Mouse (Mus musculus): Measurements from ENCODE around the gene Rp9. TPM values are rescaled to one million over a fixed set of nuclear protein-coding genes. Genes with fewer than 3 reads are reported as not detected.

Rp9 gene
- 79.5 and 81.0 TPM in 2 replicates for polyA plus RNA-seq (2015; fragmentation: Nextera tagmentation; extraction: Ambion mirVana)

- Histone ChIP-seq H3K4me3 (replicated peaks) (peak within 1 kb of the TSS; percentile 91), H3K27ac (peak within 1 kb of the TSS; percentile 87; the same call in 1 of the 2 replicates), H3K4me2 (peak within 1 kb of the TSS; percentile 66), H3K27me3 (replicated peaks) (no peaks in the 10 kb centered on the region), H3K4me1 (no peaks in the 10 kb centered on the region; the same call in 1 of the 2 replicates), H3K9ac (no peak within 1 kb of the TSS; the same call in 1 of the 2 replicates), H3K9me3 (no peaks in the 10 kb centered on the region), H3K36me3 (peaks cover 3% of the 10 kb centered on the region; the same call in 1 of the 2 replicates)
- WGBS = 86% methylated on average over 3 of the region's 3 CpGs
- no peak for ATAC-seq (ENCODE audit: insufficient read depth, low FRiP score, low read depth)
Measured at GRCm38 (mm10) chr9:22469643-22470042, at the start of gene Rp9. TSS of gene Rp9 (minus strand) at chr9:22469743.

- H3K27me3 ChIP-seq (replicated peaks) = no peaks in the 10 kb centered on the region
- no peak overlapping the region for H3K4me3 ChIP-seq (replicated peaks)
- H3K9ac ChIP-seq = no peak overlapping the region
- no peaks in the 10 kb centered on the region for H3K4me1 ChIP-seq
- ATAC-seq (ENCODE audit: insufficient read depth, low FRiP score, low read depth) = no peak
- no peaks in the 10 kb centered on the region for H3K36me3 ChIP-seq
- WGBS = 85% methylated on average over 3 of the region's 3 CpGs
- H3K27ac ChIP-seq = no peak overlapping the region
- H3K4me2 ChIP-seq = no peak overlapping the region
- no peaks in the 10 kb centered on the region for H3K9me3 ChIP-seq
Measured at GRCm38 (mm10) chr9:22518394-22519041, 49.0 kb upstream of the Rp9 start.

- WGBS = 80% methylated on average over 4 of the region's 4 CpGs
- no peak overlapping the region for H3K4me2 ChIP-seq
- no peak for ATAC-seq (ENCODE audit: insufficient read depth, low FRiP score, low read depth)
- no peak overlapping the region for H3K9ac ChIP-seq
- H3K9me3 ChIP-seq = no peaks in the 10 kb centered on the region
- no peaks in the 10 kb centered on the region for H3K4me1 ChIP-seq
- no peaks in the 10 kb centered on the region for H3K27me3 ChIP-seq (replicated peaks)
- no peak overlapping the region for H3K4me3 ChIP-seq (replicated peaks)
- H3K36me3 ChIP-seq = no peaks in the 10 kb centered on the region
- no peak overlapping the region for H3K27ac ChIP-seq
Measured at GRCm38 (mm10) chr9:22515076-22515475, 45.5 kb upstream of the Rp9 start.

- no peaks in the 10 kb centered on the region for H3K27me3 ChIP-seq (replicated peaks)
- no peak overlapping the region for H3K27ac ChIP-seq
- no peaks in the 10 kb centered on the region for H3K9me3 ChIP-seq
- H3K4me3 ChIP-seq (replicated peaks) = no peak overlapping the region
- no peak overlapping the region for H3K9ac ChIP-seq
- H3K4me2 ChIP-seq = no peak overlapping the region
- no peaks in the 10 kb centered on the region for H3K36me3 ChIP-seq
- WGBS = 75% methylated on average over 2 of the region's 2 CpGs
- ATAC-seq (ENCODE audit: insufficient read depth, low FRiP score, low read depth) = no peak; the same call in 1 of the 2 replicates
- no peaks in the 10 kb centered on the region for H3K4me1 ChIP-seq
Measured at GRCm38 (mm10) chr9:22505574-22505973, 36.0 kb upstream of the Rp9 start.

GRCm38 (mm10) chr9:22503581-22503980 lies 34.0 kb upstream of the Rp9 start:
- 83% methylated on average over 5 of the region's 5 CpGs for WGBS
- H3K9me3 ChIP-seq = no peaks in the 10 kb centered on the region
- no peak for ATAC-seq (ENCODE audit: insufficient read depth, low FRiP score, low read depth)

GRCm38 (mm10) chr9:22502972-22503371 lies 33.4 kb upstream of the Rp9 start:
- H3K27me3 ChIP-seq (replicated peaks) = no peaks in the 10 kb centered on the region
- 46% methylated on average over 2 of the region's 2 CpGs for WGBS
- no peak overlapping the region for H3K4me3 ChIP-seq (replicated peaks)
- H3K36me3 ChIP-seq = no peaks in the 10 kb centered on the region
- no peak overlapping the region for H3K4me2 ChIP-seq
- no peaks in the 10 kb centered on the region for H3K9me3 ChIP-seq
- no peak overlapping the region for H3K27ac ChIP-seq
- H3K4me1 ChIP-seq = no peaks in the 10 kb centered on the region
- ATAC-seq (ENCODE audit: insufficient read depth, low FRiP score, low read depth) = no peak
- no peak overlapping the region for H3K9ac ChIP-seq

More at GRCm38 (mm10) chr9:22503581-22503980, 34.0 kb upstream of the Rp9 start:
- H3K27me3 ChIP-seq (replicated peaks) = no peaks in the 10 kb centered on the region
- no peak overlapping the region for H3K9ac ChIP-seq
- H3K4me1 ChIP-seq = no peaks in the 10 kb centered on the region
- no peak overlapping the region for H3K4me2 ChIP-seq
- no peaks in the 10 kb centered on the region for H3K36me3 ChIP-seq
- H3K4me3 ChIP-seq (replicated peaks) = no peak overlapping the region
- no peak overlapping the region for H3K27ac ChIP-seq

GRCm38 (mm10) chr9:22497021-22497767 lies 27.7 kb upstream of the Rp9 start:
- Histone ChIP-seq H3K27me3 (replicated peaks) (no peaks in the 10 kb centered on the region), H3K36me3 (no peaks in the 10 kb centered on the region), H3K4me2 (no peak overlapping the region), H3K4me1 (no peaks in the 10 kb centered on the region), H3K4me3 (replicated peaks) (no peak overlapping the region), H3K9me3 (no peaks in the 10 kb centered on the region), H3K9ac (no peak overlapping the region), H3K27ac (no peak overlapping the region)
- no peak for ATAC-seq (ENCODE audit: insufficient read depth, low FRiP score, low read depth)
- whole genome bisulfite sequencing = 70% methylated on average over 6 of the region's 6 CpGs

GRCm38 (mm10) chr9:22495133-22495532 lies 25.6 kb upstream of the Rp9 start:
- Histone ChIP-seq H3K4me1 (no peaks in the 10 kb centered on the region), H3K36me3 (no peaks in the 10 kb centered on the region), H3K27ac (no peak overlapping the region), H3K9me3 (no peaks in the 10 kb centered on the region), H3K9ac (no peak overlapping the region), H3K27me3 (replicated peaks) (no peaks in the 10 kb centered on the region), H3K4me3 (replicated peaks) (no peak overlapping the region), H3K4me2 (no peak overlapping the region)
- ATAC-seq (ENCODE audit: insufficient read depth, low FRiP score, low read depth) = no peak
- WGBS = 84% methylated on average over 2 of the region's 2 CpGs

- ATAC-seq (ENCODE audit: insufficient read depth, low FRiP score, low read depth) = no peak
- no peaks in the 10 kb centered on the region for H3K27me3 ChIP-seq (replicated peaks)
Measured at GRCm38 (mm10) chr9:22494203-22494807, 24.8 kb upstream of the Rp9 start.

GRCm38 (mm10) chr9:22488963-22489362 lies 19.4 kb upstream of the Rp9 start:
- H3K9ac ChIP-seq = no peak overlapping the region
- no peaks in the 10 kb centered on the region for H3K9me3 ChIP-seq
- no peak overlapping the region for H3K4me2 ChIP-seq
- ATAC-seq (ENCODE audit: insufficient read depth, low FRiP score, low read depth) = 0 out of 2 replicates have a peak, but pooled peaks have one; percentile 58
- WGBS = 50% methylated on average over 9 of the region's 9 CpGs
- H3K36me3 ChIP-seq = no peaks in the 10 kb centered on the region
- no peak overlapping the region for H3K4me3 ChIP-seq (replicated peaks)
- H3K4me1 ChIP-seq = no peaks in the 10 kb centered on the region
- no peak overlapping the region for H3K27ac ChIP-seq
- H3K27me3 ChIP-seq (replicated peaks) = no peaks in the 10 kb centered on the region

More at GRCm38 (mm10) chr9:22494203-22494807, 24.8 kb upstream of the Rp9 start:
- H3K4me3 ChIP-seq (replicated peaks) = no peak overlapping the region
- H3K4me2 ChIP-seq = no peak overlapping the region
- 80% methylated on average over 9 of the region's 9 CpGs for WGBS
- no peak overlapping the region for H3K9ac ChIP-seq
- no peaks in the 10 kb centered on the region for H3K9me3 ChIP-seq
- H3K36me3 ChIP-seq = no peaks in the 10 kb centered on the region
- no peak overlapping the region for H3K27ac ChIP-seq
- H3K4me1 ChIP-seq = no peaks in the 10 kb centered on the region

GRCm38 (mm10) chr9:22486211-22486610 lies 16.7 kb upstream of the Rp9 start:
- no peaks in the 10 kb centered on the region for H3K36me3 ChIP-seq
- no peak overlapping the region for H3K9ac ChIP-seq
- H3K4me2 ChIP-seq = no peak overlapping the region
- no peak for ATAC-seq (ENCODE audit: insufficient read depth, low FRiP score, low read depth)
- no peak overlapping the region for H3K4me3 ChIP-seq (replicated peaks)
- 85% methylated on average over 7 of the region's 7 CpGs for WGBS
- no peak overlapping the region for H3K27ac ChIP-seq
- H3K9me3 ChIP-seq = no peaks in the 10 kb centered on the region
- no peaks in the 10 kb centered on the region for H3K27me3 ChIP-seq (replicated peaks)
- no peaks in the 10 kb centered on the region for H3K4me1 ChIP-seq

Data from stomach, embryonic 15.5 days (tissue).